Mouse (Mus musculus): ENCODE data around the gene Tep1.

DNA sequence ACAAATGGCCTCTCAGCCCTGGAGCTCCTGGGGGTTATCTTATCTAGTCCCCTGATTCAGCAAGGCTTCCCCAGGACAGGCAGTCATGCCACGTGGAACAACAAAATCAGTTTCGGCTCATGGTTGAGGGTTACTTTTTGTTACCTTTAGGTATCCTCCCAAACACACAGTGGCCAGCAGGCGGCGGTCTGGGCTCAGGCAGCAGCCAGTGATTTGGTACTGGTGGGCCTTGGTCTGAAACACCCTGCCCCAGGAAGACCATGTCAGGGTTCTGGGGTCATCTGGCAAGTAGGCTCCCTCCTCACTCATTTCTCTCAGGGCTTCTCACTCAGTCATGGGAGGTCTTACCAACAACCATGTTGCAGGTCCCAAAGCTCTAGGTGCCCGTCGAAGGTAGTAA, 33.1 kb downstream of the Tep1 start:
- TF ChIP-seq CTCF (IDR thresholded peaks at IDR 0.05; ENCODE audit: extremely low read depth, insufficient read depth, insufficient read length, insufficient replicate concordance) (no peak), POLR2A (IDR thresholded peaks at IDR 0.05; ENCODE audit: low read depth, low read length) (no peak)
